Mouse (Mus musculus): ENCODE results near the gene Gas2l3.

Gene Gas2l3

DNA sequence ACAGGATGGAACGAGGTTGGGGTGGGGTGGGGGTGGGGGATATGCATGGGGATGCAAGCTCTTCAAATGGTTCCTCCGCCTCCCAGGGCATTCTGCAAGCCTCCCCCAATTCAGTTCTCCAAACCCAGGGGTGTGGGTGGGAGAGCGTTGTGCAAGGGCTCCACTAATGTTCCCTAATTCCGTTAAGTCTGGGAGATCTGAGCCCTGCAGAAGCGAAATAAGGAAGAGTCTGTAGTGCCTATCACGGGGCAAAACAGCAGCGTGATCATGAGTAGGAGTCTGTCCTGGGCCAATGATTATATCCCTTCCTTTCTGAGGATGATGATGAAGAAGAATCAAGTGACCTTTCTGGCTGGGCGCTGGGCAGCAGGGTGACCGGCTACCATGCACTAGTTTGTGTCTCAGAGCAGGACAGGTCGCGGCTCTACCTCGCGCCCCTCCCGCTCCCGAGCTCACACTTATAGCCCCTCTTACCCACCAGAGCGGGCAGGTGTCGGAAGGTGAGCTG lies 598 bp downstream of the Gas2l3 start:
- peak; percentile 42 to 59 for DNase-seq

DNA sequence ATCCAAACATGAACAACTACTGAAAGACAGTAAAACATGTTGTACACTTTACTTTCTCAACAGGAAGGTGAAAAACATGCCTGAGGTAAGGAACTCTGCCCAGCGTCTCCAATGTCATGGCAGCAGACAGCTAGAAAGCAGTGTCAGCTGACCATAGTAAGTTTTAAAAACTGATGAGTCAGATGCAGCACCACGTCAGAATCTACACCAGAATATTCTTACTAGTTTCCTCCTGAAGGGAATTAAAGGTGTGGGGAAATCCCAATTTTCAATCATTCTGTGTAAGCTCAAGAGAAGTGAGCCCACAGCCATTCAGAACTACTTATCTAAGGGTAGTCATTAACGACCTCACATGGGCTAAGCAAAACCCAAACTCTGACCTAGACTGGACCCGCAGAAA lies 1.1 kb downstream of the Gas2l3 start:
- no peak for DNase-seq

DNA sequence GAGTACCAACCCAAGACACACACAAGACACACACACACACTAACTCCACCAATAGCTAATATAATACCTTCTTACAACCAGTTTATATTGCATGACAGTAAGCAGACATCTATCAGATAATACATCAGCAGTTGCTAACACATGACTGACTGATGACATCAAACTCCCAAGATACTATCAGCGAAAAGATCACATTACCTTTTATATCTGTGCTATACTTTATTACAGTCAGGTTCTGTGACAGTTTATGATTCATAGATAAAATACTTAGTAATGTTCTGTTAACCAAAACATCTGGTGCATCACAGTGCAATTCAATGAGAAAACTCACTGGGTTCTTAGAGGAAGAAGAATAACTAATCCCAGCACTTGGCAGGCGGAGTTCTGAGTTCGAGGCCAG lies 1.8 kb downstream of the Gas2l3 start:
- DNase-seq: no peak

DNA sequence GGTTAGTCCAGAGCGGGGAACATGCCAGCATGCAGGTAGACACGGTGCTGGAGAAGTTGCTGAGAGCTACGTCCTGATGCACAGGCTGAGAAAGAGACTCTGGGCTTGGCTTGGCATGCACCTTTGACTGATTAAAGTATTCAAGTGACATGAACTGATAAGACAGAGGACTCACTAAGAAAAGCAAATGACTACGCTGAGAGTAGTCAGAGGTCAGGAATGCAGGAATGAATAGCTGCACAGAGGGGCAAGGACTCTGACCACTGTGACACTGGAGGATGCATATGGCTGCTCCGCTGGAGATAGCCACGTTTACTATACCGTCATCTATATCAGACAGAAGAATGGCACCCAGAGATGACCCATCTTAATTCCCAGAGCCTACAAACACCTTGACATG lies 4.4 kb downstream of the Gas2l3 start:
- DNase-seq: no peak

DNA sequence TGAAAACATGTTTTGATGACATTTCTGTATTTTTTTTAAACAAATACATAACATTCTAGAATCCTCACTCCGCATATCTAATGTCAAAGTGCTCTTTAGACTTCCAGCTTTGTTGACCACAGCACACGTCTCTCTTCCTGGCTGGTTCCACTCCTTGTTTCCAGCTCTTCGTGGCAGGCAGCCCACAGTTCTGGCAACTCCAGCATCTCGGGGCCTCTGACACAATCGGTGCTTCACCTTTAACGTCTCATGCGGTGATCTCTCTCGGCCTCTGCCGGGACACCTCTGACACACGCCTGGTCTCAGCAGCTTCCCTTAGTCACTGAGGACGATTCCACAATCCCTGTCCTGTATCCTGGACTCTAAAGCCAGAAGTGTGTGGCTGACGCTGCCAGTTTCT lies 5.8 kb downstream of the Gas2l3 start:
- DNase-seq: no peak

DNA sequence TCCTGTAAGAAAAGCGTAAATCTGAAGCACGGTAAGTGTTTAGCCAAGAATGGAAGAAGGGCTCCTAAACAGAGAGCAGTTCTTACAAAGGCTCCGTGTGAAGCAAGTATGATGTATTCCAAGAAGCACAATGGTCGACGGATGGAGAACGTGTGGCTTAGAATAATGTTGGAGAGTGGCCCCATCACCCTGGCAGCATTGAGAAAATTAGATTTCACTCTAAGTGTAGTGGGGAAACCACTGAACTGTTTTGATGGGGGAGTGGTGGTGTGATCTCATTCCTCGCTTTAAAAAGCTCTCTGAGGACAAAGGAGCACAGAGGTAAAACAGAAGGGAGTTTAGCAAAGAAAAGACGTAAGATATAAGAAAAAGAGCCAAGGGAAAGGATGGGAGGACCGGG lies 6.3 kb downstream of the Gas2l3 start:
- no peak for DNase-seq

DNA sequence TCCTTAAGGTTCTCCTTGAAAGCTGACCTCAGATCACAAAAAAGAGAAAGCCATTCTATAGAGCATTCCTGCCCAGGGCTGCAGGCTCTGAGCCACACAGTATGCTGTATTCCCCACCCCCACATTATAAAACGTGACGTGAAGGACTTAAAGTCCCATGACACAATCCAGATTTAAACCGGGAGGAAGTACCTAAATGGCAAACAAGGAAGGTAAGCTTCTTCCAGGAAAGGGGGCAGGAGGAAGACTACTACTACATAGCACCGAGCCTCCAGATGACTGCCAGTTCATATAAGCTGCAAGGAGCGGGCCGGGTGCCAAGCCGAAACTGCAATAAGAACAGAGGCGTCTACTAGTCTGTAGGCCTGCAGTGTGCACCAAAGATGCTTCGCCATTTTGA lies 7.8 kb downstream of the Gas2l3 start:
- no peak for DNase-seq

DNA sequence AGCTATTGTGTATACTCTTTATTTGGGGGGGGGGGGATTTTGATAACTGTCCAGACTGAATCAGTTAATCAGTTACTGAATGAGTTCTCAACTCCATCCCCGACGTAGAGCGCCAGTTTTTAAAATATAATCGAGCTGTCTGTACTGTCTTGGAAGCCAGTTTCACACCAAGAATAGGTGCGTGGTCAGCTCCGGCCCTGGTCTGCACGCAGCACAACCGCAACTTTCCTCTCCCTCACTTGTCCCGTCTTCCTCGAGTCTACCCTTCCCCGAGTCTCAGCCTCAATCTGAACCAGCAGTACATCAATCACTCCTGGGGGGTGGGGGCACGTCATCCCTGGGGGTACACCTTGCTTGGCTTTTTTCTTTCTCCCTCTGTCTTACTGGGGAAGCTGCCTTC lies 8.4 kb downstream of the Gas2l3 start:
- no peak for DNase-seq

DNA sequence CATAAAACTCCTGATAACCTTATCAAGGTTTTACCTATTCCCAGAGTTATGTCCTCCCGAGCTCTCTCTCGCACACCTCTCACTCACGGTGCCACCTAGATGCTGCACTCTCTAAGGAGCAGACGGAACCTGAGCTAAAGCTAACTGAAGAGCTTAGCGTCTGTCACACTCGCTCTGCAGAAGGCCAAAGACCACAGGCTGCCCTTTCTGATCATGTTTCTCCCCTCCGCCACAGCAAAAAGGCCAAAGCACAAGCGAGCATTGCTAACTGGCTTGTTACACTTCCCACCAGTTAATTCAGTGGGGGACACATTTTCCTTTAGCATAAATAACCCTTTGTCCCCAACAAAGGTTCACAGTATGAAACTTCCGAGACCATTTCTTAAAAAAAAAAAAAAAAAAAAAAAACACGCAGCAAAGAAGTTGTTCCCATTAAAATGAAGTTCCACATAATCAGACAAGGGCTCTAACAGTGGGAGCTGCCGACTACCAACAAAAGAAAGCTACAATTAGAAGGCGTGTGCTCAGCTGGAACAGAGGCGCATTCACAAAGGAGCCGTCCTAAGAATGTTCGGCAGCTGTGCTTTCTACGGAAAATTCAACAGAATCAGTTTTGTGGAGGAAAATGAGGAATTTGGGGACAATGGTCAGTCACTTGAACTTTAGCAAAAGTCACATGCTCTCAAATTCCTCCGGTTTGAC lies 9.1 kb downstream of the Gas2l3 start:
- no peak for DNase-seq

DNA sequence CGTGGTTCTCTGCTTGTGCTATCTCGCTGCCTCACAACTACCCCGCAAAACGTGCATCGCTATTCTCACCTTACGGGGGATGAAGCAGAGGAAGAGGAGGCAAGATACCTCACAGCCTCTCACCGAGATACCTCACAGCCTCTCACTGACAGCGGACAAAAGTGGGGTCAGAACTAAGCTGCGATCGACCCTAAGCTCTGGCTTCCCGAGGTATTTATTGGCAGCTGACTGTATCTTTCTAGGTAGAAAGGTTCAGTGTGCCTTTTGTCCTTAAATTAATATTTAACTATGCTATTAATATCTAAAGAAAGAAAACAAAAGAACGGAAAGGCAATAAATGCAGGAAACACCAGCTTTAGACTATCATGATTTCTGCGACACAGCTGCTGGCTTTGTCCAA lies 11.0 kb downstream of the Gas2l3 start:
- no peak for DNase-seq

DNA sequence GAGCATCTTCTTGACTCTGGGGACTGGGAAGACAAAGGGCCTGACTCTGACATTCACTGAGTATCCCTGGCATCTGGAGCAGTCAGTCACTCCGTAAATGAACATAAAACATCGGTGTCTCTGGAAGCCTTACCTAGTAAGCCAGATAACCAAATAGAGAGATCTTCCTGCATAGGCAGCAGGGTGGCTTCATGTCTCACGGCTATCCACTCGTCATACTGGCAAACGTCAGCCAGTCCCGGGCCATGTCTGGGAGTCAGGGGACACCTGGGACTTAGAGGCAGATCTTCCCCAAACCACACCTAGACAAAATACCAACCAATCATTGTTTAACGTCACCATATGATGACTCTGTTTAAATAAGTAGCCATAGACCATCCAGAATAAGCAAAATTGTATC lies 13.0 kb downstream of the Gas2l3 start:
- DNase-seq: no peak

DNA sequence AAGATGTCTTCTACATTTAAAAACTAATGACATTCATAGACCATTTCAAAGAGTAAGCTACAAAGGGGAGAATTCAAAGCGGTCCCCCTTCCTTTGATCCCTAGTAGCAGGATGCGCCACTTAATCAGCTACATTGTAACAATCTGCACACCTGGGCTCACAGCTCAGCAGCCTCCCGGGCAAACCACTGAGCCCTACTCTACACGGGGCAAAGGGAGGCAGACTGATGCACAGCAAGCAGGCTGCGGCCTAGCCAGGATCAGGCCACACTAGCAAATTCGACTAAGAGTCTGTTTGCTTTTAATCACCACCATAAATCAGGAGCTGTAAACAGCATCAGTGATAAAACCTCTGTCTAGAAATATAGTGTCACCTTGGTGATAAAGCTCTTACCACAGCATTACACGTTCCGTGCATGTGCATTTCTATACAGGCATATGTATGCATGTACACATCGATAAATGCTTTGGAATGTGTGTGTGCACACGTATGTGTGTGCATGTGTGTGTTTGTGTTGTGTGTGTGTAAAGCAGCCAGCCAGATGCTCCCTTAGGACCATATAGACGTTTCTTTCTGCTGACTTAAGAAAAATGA lies 18.9 kb downstream of the Gas2l3 start:
- no peak for DNase-seq

DNA sequence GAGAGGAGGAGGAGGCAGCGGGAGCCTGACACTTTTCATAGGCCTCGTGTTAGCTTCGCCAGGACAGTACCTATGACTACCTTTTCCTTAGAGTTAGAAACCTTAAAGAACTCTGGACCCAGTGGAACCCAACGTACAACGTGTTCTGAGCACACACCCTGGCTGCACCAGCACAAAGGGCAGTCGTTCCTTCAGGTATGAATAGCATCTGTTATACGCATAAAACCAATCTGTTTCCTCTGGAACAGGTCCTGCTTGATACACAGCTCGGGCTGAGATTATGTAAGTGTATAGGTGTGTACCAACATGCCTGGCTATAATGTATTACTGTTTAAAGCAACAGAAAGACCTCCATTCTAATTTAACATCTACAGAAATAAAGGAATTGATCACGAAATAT lies 19.6 kb downstream of the Gas2l3 start:
- DNase-seq: no peak

DNA sequence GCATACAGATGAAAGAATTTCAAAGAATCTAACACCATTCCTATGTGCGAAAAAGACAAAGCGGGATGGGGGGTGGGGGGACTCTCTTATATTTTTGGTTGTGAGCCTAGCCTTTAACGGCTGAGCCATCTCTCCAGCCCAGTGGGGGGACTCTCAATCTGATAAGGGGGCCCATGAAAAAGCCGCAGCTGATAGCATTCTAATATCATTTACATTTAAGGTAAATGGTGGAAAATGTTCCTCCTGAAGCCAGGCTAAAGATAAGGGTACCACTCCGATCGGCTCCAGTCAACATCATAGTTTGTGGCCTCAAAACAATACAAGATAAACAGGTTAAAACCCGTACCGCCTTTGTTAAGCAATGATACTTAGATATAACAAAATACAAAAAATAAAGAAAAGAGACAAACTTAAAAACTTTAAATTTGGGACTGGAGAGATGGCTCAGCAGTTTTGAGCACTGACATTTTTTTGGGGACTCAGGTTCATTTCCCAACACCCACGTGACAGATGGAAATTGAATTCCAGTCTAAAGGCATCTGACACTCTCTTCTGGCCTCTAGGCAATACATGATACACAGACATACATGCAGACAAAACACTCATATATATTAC lies 20.5 kb downstream of the Gas2l3 start:
- DNase-seq: no peak

DNA sequence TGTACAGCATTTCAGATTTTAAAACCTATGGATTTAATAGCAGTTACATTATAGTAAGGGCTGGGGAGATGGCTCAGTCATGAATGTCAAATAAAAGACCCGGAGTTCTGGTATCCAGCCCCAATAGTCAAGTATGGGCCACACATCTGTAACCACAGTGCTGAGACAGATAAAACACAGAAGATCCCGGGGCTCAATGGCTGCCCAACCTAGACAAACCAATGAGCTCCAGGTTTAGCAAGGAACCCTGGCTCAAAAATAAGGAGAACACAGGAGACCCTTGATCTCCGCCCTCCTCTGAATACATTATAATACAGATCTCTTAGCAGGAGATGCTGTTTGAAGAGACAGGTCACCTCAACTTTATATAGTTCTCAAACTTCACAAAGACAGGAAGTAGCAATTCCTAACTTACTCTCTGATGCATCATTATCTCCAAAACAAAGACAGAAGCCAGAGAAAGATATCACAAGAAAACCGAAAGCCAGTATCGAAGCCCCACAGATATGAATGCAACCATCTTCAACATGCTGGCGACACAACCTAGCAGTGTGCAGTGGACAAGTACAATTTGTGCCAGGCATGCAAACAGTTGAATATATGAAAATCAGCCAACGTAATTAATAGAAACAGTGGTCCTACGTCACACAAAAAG lies 21.1 kb downstream of the Gas2l3 start:
- DNase-seq: no peak

DNA sequence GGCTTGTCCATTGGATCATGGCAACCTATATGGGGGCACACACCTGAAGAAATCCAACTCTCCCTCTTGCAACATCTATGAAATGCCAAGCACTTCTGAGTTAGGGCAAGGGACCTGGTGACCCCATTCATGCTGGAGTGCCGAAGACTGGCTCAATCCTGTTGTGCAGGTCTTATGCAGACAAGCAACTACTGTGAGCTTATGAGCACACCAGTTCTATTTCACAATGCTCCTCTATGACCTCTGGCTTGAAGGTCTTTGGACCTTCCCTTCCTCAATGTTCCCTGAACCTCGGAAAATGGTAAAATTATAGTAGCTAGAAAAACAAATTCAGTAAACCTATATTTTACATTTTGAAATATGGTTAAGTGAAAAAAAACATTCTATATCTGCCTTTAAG lies 25.8 kb downstream of the Gas2l3 start:
- no peak for DNase-seq

DNA sequence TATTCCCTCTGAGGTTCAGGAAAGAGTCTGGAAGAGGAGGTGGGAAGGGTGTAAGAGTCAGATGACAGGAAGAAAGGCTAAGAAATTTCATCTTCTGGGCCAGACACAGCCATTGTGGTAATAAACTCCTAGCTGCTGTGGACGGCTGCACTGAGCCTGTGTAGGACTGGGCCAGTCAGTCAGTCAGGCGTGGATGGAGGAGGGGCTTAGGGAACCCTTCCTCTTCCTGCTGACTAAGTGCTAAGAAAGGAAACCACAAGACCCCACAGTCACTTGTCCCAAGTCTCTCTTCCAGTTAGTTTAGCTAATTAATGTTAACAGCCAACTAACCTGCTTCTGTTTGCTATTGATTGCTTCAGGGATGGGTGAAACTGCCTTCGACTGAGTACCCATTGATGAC lies 28.3 kb downstream of the Gas2l3 start:
- DNase-seq: no peak

DNA sequence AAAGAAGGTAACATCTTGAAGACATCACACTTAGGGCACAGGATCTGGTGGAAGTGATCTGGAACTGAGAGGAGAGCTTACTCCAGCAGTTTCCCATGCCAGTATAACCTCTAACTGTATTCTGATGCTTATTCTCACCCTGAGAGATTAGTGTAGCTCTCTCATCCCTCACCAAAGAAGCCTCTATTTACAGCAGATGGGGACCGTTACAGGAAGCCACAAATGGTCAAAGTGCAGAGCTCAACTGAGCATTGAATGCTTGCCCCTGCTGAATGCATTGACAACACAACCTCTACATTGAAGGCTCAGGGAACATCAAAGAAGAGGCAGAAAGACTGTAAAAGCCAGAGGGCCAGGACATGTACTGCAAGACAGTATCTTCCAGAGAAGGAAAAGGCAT lies 36.2 kb downstream of the Gas2l3 start:
- no peak for DNase-seq

DNA sequence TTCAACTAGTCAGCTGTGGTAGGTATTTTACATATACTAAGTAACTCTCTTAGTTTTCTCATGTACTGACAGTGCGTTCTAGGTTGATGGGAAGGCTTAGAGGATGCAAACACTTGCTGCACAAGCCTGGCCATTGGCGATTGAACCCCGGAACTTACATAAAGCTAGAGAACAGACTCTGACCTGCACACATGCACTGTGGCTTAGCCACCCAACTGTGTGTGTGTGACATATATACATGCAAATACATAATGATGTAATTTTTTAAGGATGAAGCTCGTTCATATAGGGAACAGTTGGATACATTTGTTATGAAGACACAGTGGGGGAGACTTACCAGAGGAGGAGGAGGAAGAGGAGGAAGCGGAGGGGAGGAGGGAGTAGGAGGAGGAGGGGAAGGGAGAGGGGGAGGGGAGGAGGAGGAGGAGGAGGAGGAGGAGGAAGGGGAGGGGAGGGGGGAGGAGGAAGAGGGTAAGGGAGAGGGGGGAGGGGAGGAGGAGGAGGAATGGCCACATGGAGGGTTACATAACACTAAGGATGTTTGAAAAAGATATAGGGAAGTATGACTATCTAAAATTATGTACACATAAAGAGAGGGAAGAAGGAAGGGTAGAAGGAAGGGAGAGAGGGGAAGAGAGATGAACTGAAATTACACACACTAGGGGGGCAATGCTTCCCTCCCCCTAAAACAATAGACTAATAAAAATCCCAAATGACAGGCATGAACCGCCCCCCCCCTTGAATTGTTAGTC lies 36.9 kb downstream of the Gas2l3 start:
- DNase-seq: no peak

DNA sequence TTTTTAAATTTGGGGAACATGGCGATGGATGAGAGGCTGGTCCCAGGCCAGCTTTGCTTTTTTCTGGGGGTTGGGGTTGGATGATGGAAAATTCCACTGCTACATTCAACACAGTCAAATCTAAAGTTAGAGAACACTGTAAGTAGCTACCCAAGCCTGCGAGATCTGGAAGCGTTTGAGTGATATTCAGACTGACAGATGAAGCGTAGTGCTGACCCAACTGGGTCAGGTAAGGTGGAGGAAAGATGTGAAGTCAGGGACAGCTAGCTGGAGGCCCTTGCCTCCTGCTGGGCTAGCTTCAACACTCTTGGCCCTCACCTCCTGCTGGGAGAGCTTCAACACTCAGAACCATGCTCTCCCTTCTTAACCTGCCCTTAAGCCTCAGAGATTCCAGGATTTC lies 38.8 kb downstream of the Gas2l3 start:
- no peak for DNase-seq

DNA sequence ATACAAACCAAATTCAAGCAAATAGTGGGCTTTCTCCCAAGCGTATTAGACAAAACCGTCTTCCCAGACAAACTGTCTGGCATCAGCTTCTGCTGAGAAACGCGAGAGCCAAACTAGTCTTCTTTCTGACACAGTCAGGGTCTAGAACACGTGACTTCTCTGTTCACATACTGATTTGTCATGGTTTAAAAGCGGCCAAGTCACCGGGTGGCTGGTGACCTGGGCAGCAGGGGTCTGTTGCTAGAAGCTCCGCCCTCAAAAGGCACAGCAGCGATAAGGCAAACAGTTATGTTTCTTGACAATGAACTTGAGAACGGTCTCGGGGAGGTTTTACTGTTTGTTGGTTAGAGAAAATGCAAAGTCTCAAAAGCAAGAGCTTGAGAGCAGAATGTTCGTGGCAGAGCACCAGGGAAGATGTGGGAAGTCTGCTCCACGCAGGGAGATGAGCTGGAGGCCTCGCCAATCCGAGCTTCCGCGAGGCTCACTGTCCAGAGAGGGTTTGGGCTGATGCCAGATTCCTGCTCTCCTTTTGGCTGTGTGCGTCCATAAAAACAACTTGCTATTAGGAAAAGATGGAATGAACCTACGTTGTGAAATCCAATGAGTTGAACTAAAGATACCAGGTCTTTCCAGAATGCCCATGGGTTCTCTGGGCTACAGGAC lies 43.0 kb downstream of the Gas2l3 start:
- DNase-seq: peak in 1 of 2 experiments; percentile 15

DNA sequence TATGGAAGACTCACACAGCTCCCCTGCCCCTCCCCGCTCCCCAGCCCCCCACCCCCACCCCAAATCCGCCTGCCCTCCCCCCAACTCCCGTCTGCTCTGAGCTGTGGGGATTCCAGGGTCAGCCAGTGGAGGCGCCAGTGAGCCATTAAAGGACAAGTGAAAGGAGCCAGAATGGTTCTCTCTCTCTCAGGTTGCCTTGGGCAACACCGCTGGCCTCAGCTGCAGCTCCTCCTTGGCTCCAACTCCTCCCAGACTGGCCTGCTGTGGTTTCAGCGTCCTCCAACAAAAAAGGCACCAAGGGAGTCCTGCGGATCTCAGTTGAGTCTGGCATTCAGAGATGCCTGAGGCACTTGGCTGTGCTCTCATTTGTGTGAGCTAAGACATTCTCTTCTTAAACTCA lies 47.9 kb downstream of the Gas2l3 start:
- peak in 1 of 2 experiments; percentile 24 for DNase-seq

DNA sequence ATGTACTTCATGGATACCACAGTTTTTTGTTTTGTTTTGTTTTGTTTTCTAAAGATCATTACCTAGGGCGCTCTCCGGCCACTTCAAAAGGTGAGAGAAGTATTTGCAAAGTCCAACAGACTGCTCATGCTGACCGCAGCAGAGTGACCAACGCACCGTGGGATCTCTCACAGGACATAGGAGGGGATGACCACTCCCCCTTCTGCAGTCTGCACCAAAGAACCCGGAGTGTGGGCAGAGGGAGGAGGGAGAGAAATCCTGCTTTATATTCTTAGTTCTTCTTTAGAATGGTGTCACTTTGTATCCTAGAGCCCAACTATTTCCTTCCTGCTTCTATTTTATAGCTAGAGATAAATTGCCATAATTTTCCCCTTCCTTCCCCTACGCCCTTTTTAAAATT lies 48.4 kb downstream of the Gas2l3 start:
- DNase-seq: no peak
